Mouse (Mus musculus): ENCODE measurements at regions not wholly inside any gene's neighbourhood (a gene's known extent, or its start where the extent isn't known, plus 50 kb on each side); places are given as distances from the start of the nearest gene placed in this dataset.

DNA sequence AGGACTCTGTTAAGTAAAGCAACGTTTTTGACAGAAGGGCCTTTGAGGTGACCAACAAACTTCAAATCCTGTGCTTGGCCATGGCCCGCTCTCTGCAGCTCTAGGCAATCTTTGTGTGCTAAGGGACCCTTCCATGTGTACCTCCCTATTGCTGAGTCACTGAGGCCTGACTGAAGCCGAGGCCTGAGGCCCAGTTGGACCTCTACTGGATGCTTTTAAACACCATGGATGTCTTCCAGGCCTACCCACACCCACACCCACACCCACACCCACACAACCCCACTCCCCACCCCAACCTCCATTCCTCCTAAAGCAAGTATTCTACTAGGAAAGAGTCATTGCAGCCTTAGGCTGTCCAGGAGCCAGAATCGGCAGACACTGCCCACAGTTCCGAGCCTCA lies 518.3 kb upstream of the Adam5 start:
- 0 out of 2 replicates have a peak overlapping the region, but pooled peaks have one; percentile 15 for H3K27ac ChIP-seq (ENCODE audit: low read depth, low read length)
- DNase-seq (ENCODE audit: low spot score): no peak

DNA sequence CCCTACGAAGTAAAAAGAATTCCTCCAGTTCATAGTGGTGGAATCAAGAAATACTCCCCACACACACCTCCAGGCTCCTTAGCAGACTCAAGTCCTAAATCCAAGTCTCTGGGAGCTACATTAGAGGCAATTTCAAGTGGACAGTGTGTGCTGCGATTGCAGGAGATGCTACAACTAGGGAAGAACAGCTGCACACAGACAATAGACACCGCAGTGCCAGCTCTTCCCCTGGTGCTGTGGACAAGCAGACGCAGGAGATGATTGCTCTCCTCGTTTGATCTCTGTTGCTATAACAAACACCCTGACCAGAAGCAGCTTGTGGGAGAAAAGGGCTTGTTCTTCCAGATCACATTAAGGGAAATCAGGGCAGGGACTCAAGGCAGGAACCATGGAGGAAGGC lies 517.1 kb upstream of the Adam5 start:
- H3K27me3 ChIP-seq (ENCODE audit: control insufficient read depth, insufficient read depth, low read length): no peaks in the 10 kb centered on the region

More for the DNA sequence above, 518.3 kb upstream of the Adam5 start:
- H3K4me2 ChIP-seq (ENCODE audit: low read depth): no peak overlapping the region
- H3K9ac ChIP-seq (ENCODE audit: low read length): no peak overlapping the region
- no peaks in the 10 kb centered on the region for H3K36me3 ChIP-seq (ENCODE audit: control insufficient read depth, insufficient read depth, low read length)
- no peaks in the 10 kb centered on the region for H3K4me1 ChIP-seq (ENCODE audit: control insufficient read depth, insufficient read depth, low read length)
- H3K9me3 ChIP-seq (ENCODE audit: control insufficient read depth, low read length): no peaks in the 10 kb centered on the region
- ATAC-seq (ENCODE audit: insufficient read depth, low FRiP score, low TSS enrichment): no peak
- H3K4me3 ChIP-seq (ENCODE audit: low read depth, low read length): no peak overlapping the region
- no peaks in the 10 kb centered on the region for H3K27me3 ChIP-seq (ENCODE audit: control insufficient read depth, insufficient read depth, low read length)
- 89% methylated on average over 5 of the region's 5 CpGs for WGBS

DNA sequence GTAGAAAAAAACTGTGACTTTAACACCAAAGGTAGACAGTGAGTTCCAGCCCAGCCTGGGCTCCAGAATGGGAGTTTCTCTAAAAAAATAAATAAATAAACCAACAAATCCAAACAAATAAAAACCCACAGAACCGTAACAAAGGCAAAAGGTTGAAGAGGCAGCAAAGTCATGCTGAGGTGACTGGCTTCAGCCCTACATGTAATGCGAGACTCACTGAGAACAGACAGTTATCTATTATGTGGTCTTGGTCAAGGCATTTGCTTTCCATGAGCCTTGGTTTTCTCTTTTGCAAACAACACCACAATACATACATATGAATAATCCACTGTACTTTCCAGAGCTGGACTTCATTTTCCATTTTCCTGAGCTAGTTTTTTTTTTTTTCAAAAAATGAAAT lies 516.6 kb upstream of the Adam5 start:
- H3K27ac ChIP-seq (ENCODE audit: low read depth, low read length): no peak overlapping the region
- no peaks in the 10 kb centered on the region for H3K36me3 ChIP-seq (ENCODE audit: control insufficient read depth, insufficient read depth, low read length)
- no peak for DNase-seq (ENCODE audit: low spot score)
- H3K4me3 ChIP-seq (ENCODE audit: low read depth, low read length): no peak overlapping the region
- no peak for ATAC-seq (ENCODE audit: insufficient read depth, low FRiP score, low TSS enrichment)
- H3K4me2 ChIP-seq (ENCODE audit: low read depth): no peak overlapping the region
- H3K4me1 ChIP-seq (ENCODE audit: control insufficient read depth, insufficient read depth, low read length): no peaks in the 10 kb centered on the region
- 65% methylated on average over 2 of the region's 2 CpGs for whole genome bisulfite sequencing
- H3K27me3 ChIP-seq (ENCODE audit: control insufficient read depth, insufficient read depth, low read length): no peaks in the 10 kb centered on the region
- no peak overlapping the region for H3K9ac ChIP-seq (ENCODE audit: low read length)
- H3K9me3 ChIP-seq (ENCODE audit: control insufficient read depth, low read length): no peaks in the 10 kb centered on the region

More for the DNA sequence above, 517.1 kb upstream of the Adam5 start:
- ATAC-seq (ENCODE audit: insufficient read depth, low FRiP score, low TSS enrichment) (no peak), DNase-seq (ENCODE audit: low spot score) (no peak)
- 58% methylated on average over 5 of the region's 5 CpGs for WGBS
- no peaks in the 10 kb centered on the region for H3K9me3 ChIP-seq (ENCODE audit: control insufficient read depth, low read length)
- H3K4me2 ChIP-seq (ENCODE audit: low read depth): no peak overlapping the region
- no peak overlapping the region for H3K27ac ChIP-seq (ENCODE audit: low read depth, low read length)
- no peak overlapping the region for H3K4me3 ChIP-seq (ENCODE audit: low read depth, low read length)
- no peaks in the 10 kb centered on the region for H3K4me1 ChIP-seq (ENCODE audit: control insufficient read depth, insufficient read depth, low read length)
- no peak overlapping the region for H3K9ac ChIP-seq (ENCODE audit: low read length)
- H3K36me3 ChIP-seq (ENCODE audit: control insufficient read depth, insufficient read depth, low read length): no peaks in the 10 kb centered on the region

DNA sequence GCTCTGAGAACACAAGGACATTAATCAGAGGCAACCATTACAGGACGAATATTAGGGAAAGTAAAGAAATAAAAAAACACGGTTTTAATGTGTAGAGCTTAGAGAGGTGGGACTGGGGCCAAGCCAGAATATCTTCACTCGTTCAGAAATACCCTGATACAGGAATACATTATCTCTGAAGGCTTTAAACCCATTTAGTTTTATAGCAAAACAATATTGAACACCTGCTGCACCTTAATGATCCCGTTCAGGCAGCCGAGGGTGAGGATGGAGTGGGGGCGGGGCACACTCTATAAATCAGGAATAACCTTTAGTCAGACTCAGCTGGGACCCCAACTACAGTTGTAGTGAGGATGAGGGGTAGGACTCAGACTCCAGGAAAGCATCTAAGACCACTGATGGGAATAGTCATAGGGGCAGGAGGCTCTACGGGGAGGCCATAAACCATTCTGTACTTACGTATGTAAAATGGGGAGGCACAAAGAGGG lies 508.0 kb upstream of the Adam5 start:
- H3K4me3 ChIP-seq (ENCODE audit: low read depth, low read length): no peak overlapping the region
- 44% methylated on average over 8 of the region's 8 CpGs for WGBS
- no peaks in the 10 kb centered on the region for H3K9me3 ChIP-seq (ENCODE audit: control insufficient read depth, low read length)
- no peak overlapping the region for H3K9ac ChIP-seq (ENCODE audit: low read length)
- H3K27me3 ChIP-seq (ENCODE audit: control insufficient read depth, insufficient read depth, low read length): no peaks in the 10 kb centered on the region
- H3K4me2 ChIP-seq (ENCODE audit: low read depth): no peak overlapping the region
- DNase-seq (ENCODE audit: low spot score): no peak
- no peaks in the 10 kb centered on the region for H3K36me3 ChIP-seq (ENCODE audit: control insufficient read depth, insufficient read depth, low read length)
- ATAC-seq (ENCODE audit: insufficient read depth, low FRiP score, low TSS enrichment): no peak
- H3K4me1 ChIP-seq (ENCODE audit: control insufficient read depth, insufficient read depth, low read length): peaks cover 10% of the 10 kb centered on the region
- no peak overlapping the region for H3K27ac ChIP-seq (ENCODE audit: low read depth, low read length)

DNA sequence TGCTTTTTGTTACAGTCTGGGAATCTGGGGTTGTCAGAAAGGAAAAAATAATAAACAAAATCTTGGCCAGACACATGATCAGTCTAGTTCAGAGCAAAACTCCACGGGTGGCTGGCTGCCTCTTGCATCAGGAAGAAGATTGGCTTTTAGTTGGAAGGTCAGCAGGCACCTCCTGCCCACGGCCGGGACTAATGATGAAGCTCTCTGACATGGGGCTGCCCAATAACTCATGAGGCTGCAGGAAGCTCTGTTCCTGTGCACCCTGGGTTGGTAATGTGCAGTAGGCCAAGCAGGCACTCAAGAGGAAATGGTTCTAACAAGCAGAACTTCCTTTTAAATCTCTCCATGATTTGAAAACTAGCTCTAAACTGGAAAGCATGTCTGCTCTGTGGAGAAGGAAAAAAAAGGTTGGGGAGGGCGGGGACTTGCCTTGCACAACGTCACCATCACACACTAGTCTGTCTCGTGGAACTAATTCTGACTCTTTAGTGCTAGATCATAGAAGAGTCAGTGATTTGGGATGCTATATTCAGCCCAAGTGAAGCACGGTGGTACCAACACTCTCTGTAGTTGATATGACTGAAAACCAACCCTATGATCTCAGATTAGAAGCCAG lies 507.1 kb upstream of the Adam5 start:
- Histone ChIP-seq H3K4me1 (ENCODE audit: control insufficient read depth, insufficient read depth, low read length) (peaks cover 10% of the 10 kb centered on the region), H3K27me3 (ENCODE audit: control insufficient read depth, insufficient read depth, low read length) (no peaks in the 10 kb centered on the region), H3K4me3 (ENCODE audit: low read depth, low read length) (no peak overlapping the region), H3K9ac (ENCODE audit: low read length) (no peak overlapping the region), H3K27ac (ENCODE audit: low read depth, low read length) (0 out of 2 replicates have a peak overlapping the region, but pooled peaks have one; percentile 23), H3K4me2 (ENCODE audit: low read depth) (no peak overlapping the region), H3K36me3 (ENCODE audit: control insufficient read depth, insufficient read depth, low read length) (no peaks in the 10 kb centered on the region), H3K9me3 (ENCODE audit: control insufficient read depth, low read length) (no peaks in the 10 kb centered on the region)
- WGBS: 58% methylated on average over 7 of the region's 7 CpGs
- DNase-seq (ENCODE audit: low spot score): no peak
- ATAC-seq (ENCODE audit: insufficient read depth, low FRiP score, low TSS enrichment): no peak

DNA sequence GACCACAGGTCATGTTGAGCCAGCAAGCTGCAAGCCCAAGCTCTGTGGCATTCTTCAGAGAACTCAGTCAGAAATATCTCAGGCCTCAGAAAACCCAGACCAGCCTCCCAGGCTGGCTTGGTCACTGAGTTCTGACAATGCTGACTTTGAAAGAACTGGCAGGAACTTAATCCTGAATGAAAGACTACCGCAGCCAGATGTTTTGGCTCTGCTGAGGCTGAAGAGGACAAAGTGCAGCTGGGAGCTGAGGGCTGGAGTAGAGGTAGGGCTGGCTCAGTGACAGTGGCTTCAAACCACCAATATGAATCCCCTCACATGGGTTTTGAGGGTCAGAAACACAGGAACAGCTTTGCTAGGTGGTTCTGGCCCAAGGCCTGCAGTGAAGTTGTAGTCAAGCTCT lies 505.6 kb upstream of the Adam5 start:
- no peak for DNase-seq (ENCODE audit: low spot score)
- 59% methylated on average over 1 of the region's 1 CpGs for WGBS

DNA sequence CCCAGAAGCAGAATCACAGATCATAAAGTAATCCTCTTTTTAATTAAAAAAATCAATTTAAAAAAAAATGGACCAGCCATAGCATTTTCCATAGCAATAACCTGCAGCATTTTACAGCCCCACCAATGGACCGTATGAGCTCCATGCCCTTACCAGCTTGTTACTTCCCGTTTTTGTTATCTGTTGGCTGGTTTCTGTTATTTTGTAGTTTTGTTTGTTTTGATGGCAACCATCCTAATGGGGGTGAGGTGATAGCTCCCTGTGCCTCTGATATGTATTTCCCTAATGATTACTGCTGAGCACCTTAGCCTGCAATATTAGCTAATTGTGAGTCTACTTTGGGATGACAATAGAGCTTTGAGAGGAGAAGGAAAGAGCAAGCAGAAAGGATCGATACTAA lies 504.1 kb upstream of the Adam5 start:
- ATAC-seq (ENCODE audit: insufficient read depth, low FRiP score, low TSS enrichment) (no peak), DNase-seq (ENCODE audit: low spot score) (no peak)
- Histone ChIP-seq H3K36me3 (ENCODE audit: control insufficient read depth, insufficient read depth, low read length) (no peaks in the 10 kb centered on the region), H3K4me3 (ENCODE audit: low read depth, low read length) (no peak overlapping the region), H3K27me3 (ENCODE audit: control insufficient read depth, insufficient read depth, low read length) (no peaks in the 10 kb centered on the region), H3K9me3 (ENCODE audit: control insufficient read depth, low read length) (no peaks in the 10 kb centered on the region), H3K27ac (ENCODE audit: low read depth, low read length) (no peak overlapping the region), H3K4me1 (ENCODE audit: control insufficient read depth, insufficient read depth, low read length) (peaks cover 10% of the 10 kb centered on the region), H3K4me2 (ENCODE audit: low read depth) (no peak overlapping the region), H3K9ac (ENCODE audit: low read length) (no peak overlapping the region)
- 66% methylated on average over 3 of the region's 3 CpGs for WGBS

More for the DNA sequence above, 505.6 kb upstream of the Adam5 start:
- H3K36me3 ChIP-seq (ENCODE audit: control insufficient read depth, insufficient read depth, low read length): no peaks in the 10 kb centered on the region
- H3K9ac ChIP-seq (ENCODE audit: low read length): no peak overlapping the region
- H3K4me2 ChIP-seq (ENCODE audit: low read depth): no peak overlapping the region
- H3K4me1 ChIP-seq (ENCODE audit: control insufficient read depth, insufficient read depth, low read length): peaks cover 10% of the 10 kb centered on the region
- no peak overlapping the region for H3K4me3 ChIP-seq (ENCODE audit: low read depth, low read length)
- no peak overlapping the region for H3K27ac ChIP-seq (ENCODE audit: low read depth, low read length)
- no peaks in the 10 kb centered on the region for H3K27me3 ChIP-seq (ENCODE audit: control insufficient read depth, insufficient read depth, low read length)
- H3K9me3 ChIP-seq (ENCODE audit: control insufficient read depth, low read length): no peaks in the 10 kb centered on the region
- no peak for ATAC-seq (ENCODE audit: insufficient read depth, low FRiP score, low TSS enrichment)

DNA sequence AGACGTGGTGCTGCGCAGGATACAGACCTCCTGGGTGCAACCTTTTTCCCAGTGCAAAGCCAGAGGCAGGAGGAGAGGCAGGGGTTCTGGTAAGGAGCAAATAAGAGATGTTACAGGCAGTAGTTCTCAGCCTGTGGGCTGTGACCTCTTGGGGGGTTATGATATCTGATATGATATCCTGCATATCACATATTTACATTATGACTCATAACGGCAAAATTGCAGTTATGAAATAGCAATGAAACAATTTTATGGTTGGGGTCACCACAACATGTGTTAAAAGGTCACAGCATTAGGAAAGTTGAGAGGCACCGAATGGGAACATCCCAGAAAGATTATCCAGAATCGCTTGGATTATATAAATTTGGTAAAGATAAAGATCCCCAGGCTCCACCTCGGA lies 502.8 kb upstream of the Adam5 start:
- H3K36me3 ChIP-seq (ENCODE audit: control insufficient read depth, insufficient read depth, low read length): no peaks in the 10 kb centered on the region
- WGBS: 82% methylated on average over 6 of the region's 6 CpGs
- no peak overlapping the region for H3K4me3 ChIP-seq (ENCODE audit: low read depth, low read length)
- H3K9ac ChIP-seq (ENCODE audit: low read length): no peak overlapping the region
- no peak overlapping the region for H3K27ac ChIP-seq (ENCODE audit: low read depth, low read length)
- H3K27me3 ChIP-seq (ENCODE audit: control insufficient read depth, insufficient read depth, low read length): no peaks in the 10 kb centered on the region
- ATAC-seq (ENCODE audit: insufficient read depth, low FRiP score, low TSS enrichment): no peak
- no peaks in the 10 kb centered on the region for H3K9me3 ChIP-seq (ENCODE audit: control insufficient read depth, low read length)
- 0 out of 2 replicates have a peak, but pooled peaks cover 2% of the 10 kb centered on the region for H3K4me1 ChIP-seq (ENCODE audit: control insufficient read depth, insufficient read depth, low read length)
- DNase-seq (ENCODE audit: low spot score): no peak
- no peak overlapping the region for H3K4me2 ChIP-seq (ENCODE audit: low read depth)

DNA sequence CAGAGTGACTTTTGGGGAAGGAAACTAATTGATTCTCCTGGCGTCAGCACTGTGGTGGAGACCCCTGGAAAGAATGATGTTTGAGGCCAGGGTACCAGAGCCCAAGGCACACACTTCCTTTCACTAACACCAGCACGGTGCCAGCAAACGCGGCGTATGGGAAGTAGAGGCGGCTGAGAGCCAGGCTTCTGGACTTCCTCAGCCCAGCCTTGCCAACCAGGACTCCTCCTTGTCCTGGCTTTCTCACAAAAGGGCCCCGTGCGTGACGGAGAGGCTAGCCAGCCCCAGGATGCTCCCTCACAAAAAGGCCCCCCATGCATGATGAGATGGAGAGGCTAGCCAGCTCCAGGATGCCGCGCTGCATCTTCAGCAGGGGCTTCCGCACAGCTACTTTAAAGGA lies 502.1 kb upstream of the Adam5 start:
- Histone ChIP-seq H3K9me3 (ENCODE audit: control insufficient read depth, low read length) (no peaks in the 10 kb centered on the region), H3K27ac (ENCODE audit: low read depth, low read length) (no peak overlapping the region), H3K9ac (ENCODE audit: low read length) (no peak overlapping the region), H3K4me1 (ENCODE audit: control insufficient read depth, insufficient read depth, low read length) (no peaks in the 10 kb centered on the region), H3K4me2 (ENCODE audit: low read depth) (no peak overlapping the region), H3K27me3 (ENCODE audit: control insufficient read depth, insufficient read depth, low read length) (no peaks in the 10 kb centered on the region), H3K36me3 (ENCODE audit: control insufficient read depth, insufficient read depth, low read length) (no peaks in the 10 kb centered on the region), H3K4me3 (ENCODE audit: low read depth, low read length) (no peak overlapping the region)
- DNase-seq (ENCODE audit: low spot score): no peak
- ATAC-seq (ENCODE audit: insufficient read depth, low FRiP score, low TSS enrichment): no peak
- 77% methylated on average over 12 of the region's 12 CpGs for WGBS
